Mouse (Mus musculus) midbrain, postnatal 0 days (tissue): ENCODE data around the gene Capn15. TPM values are rescaled to one million over a fixed set of nuclear protein-coding genes. Genes with fewer than 3 reads are reported as not detected.

Experiments used
- ATAC-seq: fragments of 200-750 bp; cut with Nextera tagmentation; 2 replicates; pipeline ENCODE4 v1.8.0; 2017; ENCODE audit warnings: moderate number of reproducible peaks, mild to moderate bottlenecking, moderate TSS enrichment, moderate library complexity; ENCODE audit not compliant: low FRiP score
- DNase-seq: peaks from one replicate; pipeline ENCODE4 v3.0.0-alpha.2; 2015; ENCODE audit warnings: low spot score
- H3K27ac ChIP-seq: fragments of 300-500 bp; sonication (generic); 2 replicates; pipeline ENCODE4 v1.5.1; 2014; ENCODE audit warnings: low read depth, mild to moderate bottlenecking, low read length, mixed read lengths
- H3K27me3 ChIP-seq: fragments of 300-500 bp; sonication (generic); 2 replicates; pipeline ENCODE4 v1.6.1; 2014; ENCODE audit warnings: low read length, control low read depth, mixed read lengths; ENCODE audit not compliant: insufficient read depth
- H3K36me3 ChIP-seq: fragments of 300-500 bp; sonication (generic); 2 replicates; pipeline ENCODE4 v1.6.1; 2014; ENCODE audit warnings: low read length, control low read depth, mixed read lengths; ENCODE audit not compliant: insufficient read depth
- H3K4me1 ChIP-seq: fragments of 300-500 bp; sonication (generic); 2 replicates; pipeline ENCODE4 v1.6.1; 2014; ENCODE audit warnings: mild to moderate bottlenecking, control low read depth, antibody characterized with exemption, low read length, mixed read lengths; ENCODE audit not compliant: insufficient read depth
- H3K4me2 ChIP-seq: fragments of 300-500 bp; sonication (generic); 2 replicates; pipeline ENCODE4 v1.6.1; 2014; ENCODE audit warnings: low read depth, mild to moderate bottlenecking, low read length, mixed read lengths; ENCODE audit not compliant: poor library complexity, severe bottlenecking
- H3K4me3 ChIP-seq: fragments of 300-500 bp; sonication (generic); 2 replicates; pipeline ENCODE4 v1.5.1; 2014; ENCODE audit warnings: low read depth, mild to moderate bottlenecking, low read length, moderate library complexity
- H3K9ac ChIP-seq: fragments of 300-500 bp; sonication (generic); replicated peaks from 2 replicates; pipeline ENCODE4 v1.6.1; 2014; ENCODE audit warnings: mild to moderate bottlenecking, low read length, moderate library complexity, mixed read lengths; ENCODE audit not compliant: poor library complexity, severe bottlenecking
- H3K9me3 ChIP-seq: fragments of 300-500 bp; sonication (generic); 2 replicates; pipeline ENCODE4 v1.6.1; 2016; ENCODE audit warnings: low read length, control low read depth
- CTCF ChIP-seq: IDR thresholded peaks from 2 replicates; pipeline ENCODE4 v1.5.1; 2016; ENCODE audit warnings: antibody characterized with exemption, mild to moderate bottlenecking
- WGBS: fragments of 180-500 bp; shearing (Covaris S2); extraction: QIAGEN DNeasy Blood & Tissue Kit; methylation state at CpG from one replicate; pipeline ENCODE4 v1.1.7; 2014; 5-methylcytosine and 5-hydroxymethylcytosine counted together
- polyA plus RNA-seq: library from polyadenylated mRNA; unstranded; fragments of >200 nt; fragmentation: Nextera tagmentation; extraction: Ambion mirVana; gene quantifications from 2 replicates; pipeline ENCODE4 v1.2.1, GENCODE M21; 2015
- total RNA-seq: library from RNA; depleted of rRNA; stranded (reverse); fragments of >200 nt; gene quantifications from 2 replicates; pipeline ENCODE4 v1.2.3, GENCODE M21; 2014

The Capn15 gene
- total and polyA plus RNA-seq, 2 experiments from 2014 or later, result 20.1 to 29.7 TPM

GRCm38 (mm10) chr17:25962413-25962905 lies 23.1 kb downstream of the Capn15 start:
- Histone ChIP-seq H3K27ac (no peak overlapping the region), H3K27me3 (no peaks in the 10 kb centered on the region), H3K4me2 (no peak overlapping the region), H3K9me3 (no peaks in the 10 kb centered on the region), H3K4me3 (no peak overlapping the region), H3K36me3 (peaks cover 43% of the 10 kb centered on the region), H3K4me1 (no peaks in the 10 kb centered on the region), H3K9ac (no peak overlapping the region)
- no peak for DNase-seq
- no peak for TF ChIP-seq CTCF
- WGBS, result 92% methylated on average over 7 of the region's 7 CpGs
- ATAC-seq, result no peak

- Histone ChIP-seq H3K36me3 (peaks cover 45% of the 10 kb centered on the region), H3K9ac (no peak overlapping the region), H3K4me3 (no peak overlapping the region), H3K27me3 (no peaks in the 10 kb centered on the region), H3K27ac (no peak overlapping the region), H3K9me3 (no peaks in the 10 kb centered on the region), H3K4me1 (no peaks in the 10 kb centered on the region), H3K4me2 (no peak overlapping the region)
- ATAC-seq (no peak), DNase-seq (no peak)
- 96% methylated on average over 5 of the region's 5 CpGs for WGBS
- TF ChIP-seq CTCF, result no peak
Measured at GRCm38 (mm10) chr17:25961566-25961965, 24.0 kb downstream of the Capn15 start.

GRCm38 (mm10) chr17:25959630-25960467 lies 25.7 kb downstream of the Capn15 start:
- no peaks in the 10 kb centered on the region for H3K27me3 ChIP-seq
- peaks cover 44% of the 10 kb centered on the region for H3K36me3 ChIP-seq
- H3K9ac ChIP-seq, result no peak overlapping the region
- ATAC-seq (no peak), DNase-seq (no peak)
- no peaks in the 10 kb centered on the region for H3K9me3 ChIP-seq
- no peak overlapping the region for H3K27ac ChIP-seq
- no peak overlapping the region for H3K4me3 ChIP-seq
- no peak overlapping the region for H3K4me2 ChIP-seq
- TF ChIP-seq CTCF, result no peak
- H3K4me1 ChIP-seq, result no peaks in the 10 kb centered on the region
- 91% methylated on average over 20 of the region's 23 CpGs for WGBS

GRCm38 (mm10) chr17:25958771-25959494 lies 26.7 kb downstream of the Capn15 start:
- ATAC-seq, result no peak

GRCm38 (mm10) chr17:25957586-25958051 lies 28.0 kb downstream of the Capn15 start:
- no peak overlapping the region for H3K27ac ChIP-seq

More at GRCm38 (mm10) chr17:25958771-25959494, 26.7 kb downstream of the Capn15 start:
- peaks cover 35% of the 10 kb centered on the region for H3K36me3 ChIP-seq
- H3K4me1 ChIP-seq, result no peaks in the 10 kb centered on the region
- no peak overlapping the region for H3K4me3 ChIP-seq
- no peaks in the 10 kb centered on the region for H3K27me3 ChIP-seq
- H3K9ac ChIP-seq, result no peak overlapping the region
- DNase-seq, result no peak
- no peak overlapping the region for H3K27ac ChIP-seq
- H3K4me2 ChIP-seq, result no peak overlapping the region
- H3K9me3 ChIP-seq, result no peaks in the 10 kb centered on the region
- no peak for TF ChIP-seq CTCF
- 97% methylated on average over 11 of the region's 11 CpGs for WGBS

More at GRCm38 (mm10) chr17:25957586-25958051, 28.0 kb downstream of the Capn15 start:
- 81% methylated on average over 14 of the region's 14 CpGs for WGBS
- Histone ChIP-seq H3K4me2 (no peak overlapping the region), H3K27me3 (peaks cover 11% of the 10 kb centered on the region), H3K9me3 (no peaks in the 10 kb centered on the region), H3K36me3 (peaks cover 24% of the 10 kb centered on the region), H3K4me3 (no peak overlapping the region), H3K9ac (no peak overlapping the region), H3K4me1 (no peaks in the 10 kb centered on the region)
- TF ChIP-seq CTCF, result no peak
- no peak; the same call in 1 of the 2 replicates for ATAC-seq
- DNase-seq, result peak; percentile 73
